Mouse (Mus musculus): ENCODE data around the gene Vsnl1.

DNA sequence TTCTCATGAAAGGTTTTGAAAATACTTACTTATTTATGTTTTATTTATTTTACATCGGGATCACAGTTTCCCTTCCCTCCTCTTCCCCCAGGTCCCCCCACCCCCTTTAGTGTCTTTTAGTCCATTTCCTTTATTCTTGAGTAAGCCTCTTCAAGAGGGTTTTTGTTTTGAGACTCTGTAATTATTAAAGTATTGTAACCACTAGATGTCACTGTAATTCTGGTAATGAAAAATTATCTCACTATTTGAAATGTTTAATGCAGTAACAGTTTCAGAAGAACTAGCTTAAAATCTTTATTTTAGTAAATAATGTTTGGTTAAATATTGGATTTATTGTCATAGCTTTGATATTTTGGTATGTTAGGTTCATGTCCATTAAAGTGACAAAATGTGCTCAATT is 122.6 kb downstream of the Vsnl1 start:
- TF ChIP-seq CTCF (IDR thresholded peaks at IDR 0.05; ENCODE audit: extremely low read depth, insufficient read depth, insufficient read length, insufficient replicate concordance) = no peak
- no peak for TF ChIP-seq POLR2A (IDR thresholded peaks at IDR 0.05; ENCODE audit: low read depth, low read length)

All from spleen, adult 2 months (tissue).